Mouse (Mus musculus) bone marrow, adult 2 months (tissue): Measurements from ENCODE around the gene Colca2.

ENCODE experiments used
- CTCF ChIP-seq: fragments of 200-500 bp; IDR thresholded peaks from 2 replicates; pipeline ENCODE4 v1.5.1; 2011; ENCODE audit warnings: low read length, control low read depth; ENCODE audit not compliant: control insufficient read depth, insufficient read depth
- POLR2A ChIP-seq: fragments of 200-500 bp; IDR thresholded peaks from 2 replicates; pipeline ENCODE4 v1.6.1; 2011; ENCODE audit warnings: low read depth, mild to moderate bottlenecking, control low read depth, low read length, borderline replicate concordance; ENCODE audit not compliant: control insufficient read depth

DNA sequence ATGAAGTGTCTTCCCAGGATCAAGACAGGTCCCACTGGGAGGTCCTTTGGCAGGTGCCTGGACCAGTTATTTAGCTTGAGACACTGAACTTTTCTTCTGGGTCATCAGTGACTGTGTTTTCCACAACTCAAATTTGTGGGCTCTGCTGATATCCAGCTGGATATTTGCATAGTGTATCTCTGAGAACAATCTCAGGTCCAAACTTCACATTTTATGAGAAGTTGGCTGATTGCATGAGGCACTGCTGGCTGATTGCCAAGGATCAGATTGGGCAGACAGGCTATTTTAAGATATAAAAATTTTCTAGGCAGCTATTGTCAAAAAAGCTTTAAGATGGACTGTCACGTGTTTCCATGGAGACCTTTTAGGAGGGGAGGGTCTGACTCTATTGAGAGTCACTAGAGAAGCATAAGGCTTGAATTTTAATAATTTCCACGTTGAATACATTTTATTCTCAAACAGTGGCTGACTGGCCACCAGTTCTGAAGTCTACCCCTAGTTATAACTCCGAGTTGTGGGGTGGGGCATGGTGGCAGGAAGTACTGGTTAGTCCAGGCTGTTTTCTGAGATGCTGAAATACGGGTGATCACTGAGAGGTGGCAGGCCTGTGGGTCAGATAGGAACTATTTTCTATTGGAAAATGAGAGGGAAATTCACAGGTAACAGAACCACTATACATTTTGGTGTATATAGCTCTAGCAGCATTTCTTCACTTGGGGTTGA, 21.4 kb downstream of the Colca2 start:
- TF ChIP-seq POLR2A (no peak), CTCF (no peak)
